Mouse (Mus musculus): ENCODE measurements around the gene Clns1a. TPM values are rescaled to one million over a fixed set of nuclear protein-coding genes. Genes with fewer than 3 reads are reported as not detected.

Gene Clns1a
- polyA plus RNA-seq, 1 experiment from 2014 or later, result 314 TPM

DNA sequence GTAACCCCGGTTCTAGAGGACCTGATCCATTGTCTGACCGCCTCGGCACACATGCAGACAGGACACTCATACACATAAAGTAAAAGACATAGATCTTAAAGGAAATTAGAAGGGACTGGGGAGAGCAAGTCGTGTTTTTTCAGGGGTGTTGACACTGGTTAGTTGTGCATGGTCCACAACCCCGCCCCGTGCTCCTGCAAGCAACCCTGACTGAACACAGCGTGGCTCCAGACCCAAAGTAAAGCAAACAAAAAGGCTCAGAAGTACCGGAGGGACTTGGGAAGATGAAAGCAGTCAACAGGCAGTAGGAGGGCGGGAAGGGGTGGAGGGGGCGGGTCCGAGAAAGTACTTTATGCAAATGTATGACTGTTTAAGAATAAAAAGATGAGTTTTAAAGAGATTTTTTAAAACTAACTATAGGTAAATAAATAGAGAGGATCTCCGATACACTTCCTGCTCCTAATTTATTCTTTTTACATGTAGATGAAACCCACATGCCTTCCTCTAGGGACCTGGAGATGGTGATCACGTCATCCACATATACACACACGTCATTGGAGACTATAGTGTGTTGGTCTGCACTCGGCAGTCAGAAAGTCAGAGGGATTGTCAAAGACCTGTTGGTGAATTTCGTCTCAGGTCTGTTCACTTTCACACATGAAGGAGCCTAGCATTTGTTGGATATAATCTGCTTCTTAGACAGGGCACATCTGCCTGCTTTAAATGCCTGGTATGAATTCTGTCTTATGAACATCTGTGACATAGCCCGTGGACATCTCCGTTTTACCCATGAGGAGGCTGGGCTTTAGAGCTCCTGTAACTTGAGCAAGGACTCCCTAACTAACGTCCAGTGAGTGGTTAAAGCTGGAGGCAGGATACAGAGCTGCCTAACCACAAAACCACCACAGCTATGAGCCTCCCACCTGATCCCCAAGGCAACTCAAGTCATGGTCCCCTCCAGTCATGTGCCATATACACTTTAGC is 53.1 kb downstream of the Clns1a start:
- WGBS, result 44% methylated on average over 19 of the region's 19 CpGs
- H3K36me3 ChIP-seq, result no peaks in the 10 kb centered on the region
- peak overlapping the region; percentile 12; the same call in 1 of the 2 replicates for H3K27ac ChIP-seq
- H3K27me3 ChIP-seq (ENCODE audit: low read depth, poor library complexity, severe bottlenecking), result no peaks in the 10 kb centered on the region
- no peak overlapping the region for H3K4me3 ChIP-seq
- 0 out of 2 replicates have a peak, but pooled peaks cover 6% of the 10 kb centered on the region for H3K4me1 ChIP-seq
- no peaks in the 10 kb centered on the region for H3K9me3 ChIP-seq (replicated peaks)
- no peak for DNase-seq (ENCODE audit: low spot score)

DNA sequence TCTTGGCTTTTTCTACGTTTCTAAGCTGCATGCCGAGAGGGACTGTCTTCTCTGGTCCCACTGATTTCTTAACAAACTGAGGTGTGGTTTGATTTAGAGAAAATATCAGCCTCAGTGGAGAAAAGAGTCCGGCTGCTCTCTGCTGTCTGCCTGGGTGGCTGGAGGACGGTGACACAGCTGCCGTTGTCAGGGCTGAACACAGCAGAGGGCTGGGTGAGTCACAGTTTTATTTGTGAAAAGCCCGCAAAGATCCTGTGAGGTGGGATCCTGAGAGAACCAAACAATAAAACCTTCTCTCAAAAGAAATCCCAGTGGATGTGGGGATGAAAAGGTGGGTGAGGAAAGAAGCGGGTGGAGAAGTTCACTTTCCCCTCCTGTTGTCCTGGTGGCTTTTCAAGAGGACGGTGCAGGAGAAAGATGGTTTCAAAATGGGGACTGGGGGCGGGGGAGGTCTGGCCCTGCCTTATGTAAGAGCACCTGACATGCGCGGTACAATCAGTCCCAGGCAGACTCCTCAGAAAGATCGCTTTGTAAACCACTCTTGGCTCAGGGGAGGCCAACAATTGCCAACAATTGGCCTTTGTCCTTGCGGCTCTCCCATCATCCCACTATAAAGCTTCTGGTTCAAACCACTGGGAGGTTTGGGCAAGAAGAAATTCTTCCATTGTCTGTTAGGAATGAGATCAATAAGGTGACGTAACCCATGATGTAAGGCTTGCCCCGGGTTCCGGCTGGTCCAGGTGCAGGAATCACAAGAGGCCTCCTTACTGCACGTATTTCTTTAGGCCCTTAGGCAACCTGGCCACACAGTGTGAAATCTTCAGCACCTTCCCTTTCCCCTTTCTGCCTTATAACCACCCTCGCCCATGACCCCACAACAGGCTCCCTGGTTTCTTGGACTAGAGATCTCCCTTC is 60.8 kb downstream of the Clns1a start:
- Histone ChIP-seq H3K4me1 (peaks cover 2% of the 10 kb centered on the region; the same call in 1 of the 2 replicates), H3K27me3 (ENCODE audit: low read depth, poor library complexity, severe bottlenecking) (no peaks in the 10 kb centered on the region), H3K4me3 (no peak overlapping the region), H3K9me3 (replicated peaks) (no peaks in the 10 kb centered on the region), H3K27ac (no peak overlapping the region), H3K36me3 (no peaks in the 10 kb centered on the region)
- 71% methylated on average over 18 of the region's 18 CpGs for whole genome bisulfite sequencing
- no peak for DNase-seq (ENCODE audit: low spot score)

DNA sequence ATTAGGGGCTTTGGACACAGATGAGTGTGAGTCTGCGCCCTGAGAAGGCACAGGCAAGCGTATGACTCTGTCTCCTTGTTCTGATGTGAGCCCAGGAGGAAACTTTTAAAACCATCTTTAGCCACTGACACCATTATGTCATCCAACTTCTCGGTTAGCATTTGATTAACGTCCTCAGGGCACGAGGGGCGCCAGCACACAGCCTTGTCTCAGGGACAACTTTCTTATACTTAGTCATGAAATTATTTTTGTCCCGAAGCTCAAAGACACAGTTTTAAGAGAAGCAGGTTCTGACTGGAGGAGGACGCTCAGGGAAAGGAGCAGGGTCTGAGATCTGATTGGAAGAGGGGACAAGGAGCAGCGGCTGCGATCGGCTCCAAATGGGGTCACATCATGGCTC is 68.2 kb downstream of the Clns1a start:
- Histone ChIP-seq H3K4me3 (no peak overlapping the region), H3K27ac (no peak overlapping the region), H3K9me3 (replicated peaks) (no peaks in the 10 kb centered on the region), H3K36me3 (no peaks in the 10 kb centered on the region), H3K27me3 (ENCODE audit: low read depth, poor library complexity, severe bottlenecking) (no peaks in the 10 kb centered on the region), H3K4me1 (no peaks in the 10 kb centered on the region)
- WGBS, result 81% methylated on average over 11 of the region's 11 CpGs
- no peak for DNase-seq (ENCODE audit: low spot score)

DNA sequence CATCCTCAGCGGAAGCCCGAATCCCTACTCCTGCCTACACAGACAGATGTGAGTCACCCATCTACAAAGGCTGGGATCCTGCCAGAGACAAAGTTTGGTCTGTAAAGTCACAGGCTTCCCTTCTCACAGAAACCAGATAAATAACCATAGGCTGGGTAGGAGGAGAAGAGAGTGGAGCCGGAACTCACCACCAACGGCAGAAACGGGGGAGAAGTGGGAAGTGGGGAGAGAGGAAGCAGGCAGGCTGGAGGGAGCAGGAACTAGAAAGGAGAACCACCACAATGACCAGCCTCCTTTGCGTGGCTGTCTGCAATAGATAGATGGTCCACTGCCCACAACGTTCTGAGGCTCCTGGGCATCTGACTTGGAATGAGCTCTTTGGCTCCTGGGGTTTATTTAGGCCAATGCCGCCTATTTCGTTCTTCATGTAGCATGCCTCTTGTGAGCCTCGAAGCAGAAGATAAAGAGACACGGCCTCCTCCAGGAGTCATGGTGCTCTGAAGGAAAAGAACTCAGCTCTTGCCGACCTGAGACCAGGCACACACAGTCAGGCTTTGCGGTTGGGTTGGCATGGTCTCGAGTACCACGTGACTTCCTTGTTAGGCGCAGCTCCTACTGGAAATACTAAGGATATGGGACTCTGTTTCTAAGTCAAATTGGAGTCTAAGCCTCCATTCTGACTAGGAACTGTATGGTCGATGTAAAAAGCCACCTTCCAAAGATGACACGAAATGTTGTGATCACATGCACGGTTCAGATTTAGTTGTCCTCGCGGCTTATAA is 68.9 kb downstream of the Clns1a start:
- DNase-seq (ENCODE audit: low spot score), result no peak
- no peaks in the 10 kb centered on the region for H3K9me3 ChIP-seq (replicated peaks)
- H3K4me1 ChIP-seq, result no peaks in the 10 kb centered on the region
- H3K4me3 ChIP-seq, result no peak overlapping the region
- no peaks in the 10 kb centered on the region for H3K36me3 ChIP-seq
- WGBS, result 92% methylated on average over 21 of the region's 21 CpGs
- no peak overlapping the region for H3K27ac ChIP-seq
- H3K27me3 ChIP-seq (ENCODE audit: low read depth, poor library complexity, severe bottlenecking), result no peaks in the 10 kb centered on the region

DNA sequence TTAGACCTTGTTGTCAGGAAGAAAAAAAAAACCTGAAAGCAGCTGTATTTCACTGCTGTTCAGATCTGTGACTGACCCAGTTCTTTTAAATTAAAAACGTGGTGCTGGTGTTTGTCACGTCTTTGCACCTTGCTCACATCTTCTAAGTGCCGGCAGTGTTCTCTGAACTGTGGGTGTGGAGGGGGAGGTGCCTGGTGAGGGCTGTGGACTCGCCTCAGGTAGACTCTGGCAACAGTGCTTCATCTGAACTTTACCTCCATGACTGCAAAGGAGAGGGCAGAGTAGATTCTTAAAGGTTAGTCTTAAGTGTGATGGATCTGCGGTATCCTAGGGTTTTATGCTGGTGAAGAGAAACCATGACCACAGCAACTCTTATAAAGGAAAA is 69.5 kb downstream of the Clns1a start:
- no peaks in the 10 kb centered on the region for H3K36me3 ChIP-seq
- DNase-seq (ENCODE audit: low spot score), result no peak
- no peak overlapping the region for H3K27ac ChIP-seq
- no peaks in the 10 kb centered on the region for H3K9me3 ChIP-seq (replicated peaks)
- no peaks in the 10 kb centered on the region for H3K27me3 ChIP-seq (ENCODE audit: low read depth, poor library complexity, severe bottlenecking)
- WGBS, result 80% methylated on average over 5 of the region's 5 CpGs
- H3K4me3 ChIP-seq, result no peak overlapping the region
- H3K4me1 ChIP-seq, result no peaks in the 10 kb centered on the region

DNA sequence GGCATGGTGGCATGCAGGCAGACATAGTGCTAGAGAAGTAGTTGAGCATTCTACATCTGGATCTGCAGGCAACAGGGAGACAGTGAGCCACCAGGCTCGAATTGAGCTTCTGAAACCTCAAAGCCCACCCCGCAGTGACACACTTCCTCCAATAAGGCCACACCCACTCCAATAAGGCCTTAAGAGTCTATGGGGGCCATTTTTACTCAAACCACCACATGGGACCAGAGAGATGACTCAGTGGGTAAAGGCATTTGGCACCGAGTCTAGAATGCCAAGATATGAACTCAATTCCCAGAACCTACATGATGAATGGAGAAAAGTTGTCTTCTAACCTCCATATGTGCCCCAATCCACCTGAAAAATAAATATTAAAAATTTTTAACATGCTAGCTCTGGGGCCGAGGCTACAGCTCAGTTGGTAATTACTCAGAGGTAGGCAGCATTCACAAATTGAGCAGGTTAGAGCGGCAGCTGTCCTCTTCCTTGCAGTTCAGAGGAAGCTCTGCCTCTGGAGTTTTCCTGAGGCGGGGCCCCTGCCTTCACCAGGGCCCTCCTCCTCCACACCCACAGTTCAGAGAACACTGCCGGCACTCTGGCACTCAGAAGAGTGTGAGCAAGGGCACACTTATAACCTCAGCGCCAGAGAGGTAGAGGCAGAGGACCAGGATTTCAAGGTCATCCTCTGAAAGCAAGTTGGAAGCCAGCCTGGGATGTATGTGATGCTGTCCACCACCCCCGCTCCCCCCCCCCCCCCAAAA is 70.2 kb downstream of the Clns1a start:
- H3K4me1 ChIP-seq, result no peaks in the 10 kb centered on the region
- H3K27me3 ChIP-seq (ENCODE audit: low read depth, poor library complexity, severe bottlenecking), result no peaks in the 10 kb centered on the region
- no peak overlapping the region for H3K27ac ChIP-seq
- WGBS, result 77% methylated on average over 9 of the region's 9 CpGs
- DNase-seq (ENCODE audit: low spot score), result no peak
- no peak overlapping the region for H3K4me3 ChIP-seq
- no peaks in the 10 kb centered on the region for H3K9me3 ChIP-seq (replicated peaks)
- no peaks in the 10 kb centered on the region for H3K36me3 ChIP-seq

DNA sequence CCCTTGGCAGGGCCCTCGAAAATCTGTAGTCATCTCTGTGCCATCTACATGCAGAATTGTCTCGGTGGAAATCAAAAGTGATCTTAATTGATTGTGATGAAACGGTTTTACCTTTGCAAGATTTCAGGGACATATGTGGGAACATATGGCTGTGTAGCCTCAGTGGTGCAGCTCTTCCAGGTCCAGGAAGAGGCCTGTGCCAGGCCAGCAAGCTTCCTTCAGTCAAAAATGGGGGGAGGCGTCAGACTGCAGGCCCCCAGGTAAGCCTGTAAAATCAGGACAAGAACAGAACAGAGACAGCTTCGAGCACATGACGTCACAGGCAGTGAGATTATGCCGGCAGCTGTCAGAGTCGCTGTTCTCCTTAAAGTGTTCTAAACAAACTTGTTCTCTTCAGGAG is 71.4 kb downstream of the Clns1a start:
- WGBS, result 88% methylated on average over 8 of the region's 8 CpGs
- H3K4me1 ChIP-seq, result no peaks in the 10 kb centered on the region
- no peak overlapping the region for H3K27ac ChIP-seq
- H3K4me3 ChIP-seq, result no peak overlapping the region
- DNase-seq (ENCODE audit: low spot score), result no peak
- H3K27me3 ChIP-seq (ENCODE audit: low read depth, poor library complexity, severe bottlenecking), result no peaks in the 10 kb centered on the region
- H3K36me3 ChIP-seq, result no peaks in the 10 kb centered on the region
- no peaks in the 10 kb centered on the region for H3K9me3 ChIP-seq (replicated peaks)

DNA sequence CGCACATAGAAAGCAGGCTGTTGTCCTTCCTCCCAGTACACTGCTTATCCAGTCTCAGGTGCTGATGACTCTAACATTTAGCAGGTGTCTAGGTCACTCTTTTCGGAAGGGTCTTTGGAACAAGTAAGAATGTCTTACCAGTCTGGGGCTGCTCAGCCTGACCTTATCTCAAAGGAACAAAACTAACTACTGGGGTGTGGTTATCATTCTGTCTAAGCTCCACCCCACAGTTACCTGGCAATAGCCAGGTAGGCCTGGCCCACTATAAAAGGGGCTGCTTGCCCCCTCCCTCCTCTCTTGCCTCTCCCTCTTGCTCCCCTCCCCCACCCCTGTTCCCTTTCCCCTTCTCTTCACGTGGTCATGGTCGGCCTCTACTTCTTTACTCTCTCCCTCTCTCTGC is 72.6 kb downstream of the Clns1a start:
- H3K4me3 ChIP-seq, result no peak overlapping the region
- WGBS, result 84% methylated on average over 4 of the region's 4 CpGs
- no peaks in the 10 kb centered on the region for H3K27me3 ChIP-seq (ENCODE audit: low read depth, poor library complexity, severe bottlenecking)
- H3K4me1 ChIP-seq, result no peaks in the 10 kb centered on the region
- H3K27ac ChIP-seq, result no peak overlapping the region
- no peaks in the 10 kb centered on the region for H3K9me3 ChIP-seq (replicated peaks)
- DNase-seq (ENCODE audit: low spot score), result no peak
- H3K36me3 ChIP-seq, result no peaks in the 10 kb centered on the region

Other genes with a start within 250 kb of the Clns1a start
- gene Kctd14, start 245.3 kb upstream of the Clns1a start, polyA plus RNA-seq (2016; fragmentation: Nextera tagmentation; extraction: Ambion mirVana), result 0.69 and 1.0 TPM in 2 replicates
- gene Ints4, start 215.7 kb upstream of the Clns1a start, polyA plus RNA-seq (2016; fragmentation: Nextera tagmentation; extraction: Ambion mirVana), result 64.5 and 69.7 TPM in 2 replicates
- 28.7 and 39.8 TPM in 2 replicates for gene Aamdc, start 117.1 kb upstream of the Clns1a start, polyA plus RNA-seq (2016; fragmentation: Nextera tagmentation; extraction: Ambion mirVana)
- gene Rsf1, start 116.7 kb upstream of the Clns1a start, polyA plus RNA-seq (2016; fragmentation: Nextera tagmentation; extraction: Ambion mirVana), result 23.0 and 25.6 TPM in 2 replicates
- gene Aqp11, start 41.7 kb downstream of the Clns1a start, polyA plus RNA-seq (2016; fragmentation: Nextera tagmentation; extraction: Ambion mirVana), result 2.8 and 2.9 TPM in 2 replicates
- 26.5 and 29.8 TPM in 2 replicates for gene Pak1, start 91.9 kb downstream of the Clns1a start, polyA plus RNA-seq (2016; fragmentation: Nextera tagmentation; extraction: Ambion mirVana)
- gene Gdpd4, start 223.3 kb downstream of the Clns1a start, polyA plus RNA-seq (2016; fragmentation: Nextera tagmentation; extraction: Ambion mirVana), result not detected in 2 replicates